Comparison of ENCODE assay signal across 11 mouse cellular contexts in the genomic region with DNA sequence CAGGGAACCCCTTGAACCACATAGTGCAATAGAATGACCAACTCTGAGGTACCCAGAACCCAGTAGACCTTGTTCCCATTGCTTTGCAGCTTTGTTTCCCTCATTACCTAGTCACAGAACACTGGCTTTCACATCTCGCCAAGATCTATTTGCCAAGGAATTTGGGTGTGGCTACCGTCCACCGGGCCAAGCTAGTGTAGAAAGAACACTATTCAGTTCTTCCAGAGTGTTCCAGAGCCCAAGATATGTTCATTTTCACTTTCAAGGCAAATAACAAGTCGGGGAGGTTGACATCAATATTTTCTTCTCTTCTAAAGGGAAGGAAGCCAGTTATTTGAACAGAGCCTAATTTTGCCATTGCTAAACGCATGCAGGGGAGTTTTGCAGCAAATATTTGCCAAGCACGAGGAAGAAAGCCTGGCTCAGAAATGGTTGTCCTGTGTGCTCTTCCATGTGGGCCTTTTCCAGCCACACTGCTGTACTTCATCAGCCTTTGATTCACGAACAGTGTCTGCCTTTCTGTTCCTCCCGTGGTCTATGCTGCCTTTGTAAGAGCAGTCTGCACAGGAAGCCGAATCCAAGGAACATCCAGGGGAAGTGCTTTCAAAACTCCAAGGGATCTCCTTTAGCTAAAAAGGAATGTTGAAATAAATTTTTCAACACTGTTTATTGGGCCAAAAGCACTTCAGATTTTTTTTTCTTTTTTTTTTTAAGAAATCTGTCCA. TPM values are rescaled to one million over a fixed set of nuclear protein-coding genes. Genes with fewer than 3 reads are reported as not detected.
DNase-seq lines count a peak whose midpoint lies in the region; ATAC-seq lines count a peak whose summit lies in the region.
"Had no signal": no experiment of that assay in that cellular context is flagged by ENCODE, and none has a peak within 500 bp of the region (broad histone marks: within the 10 kb centered on the region; RNA-seq: fewer than 3 reads in every experiment).

No protein-coding gene starts in this region.

- no peak overlapping the region for H3K9ac ChIP-seq in heart, embryonic 11.5 days (ENCODE audit: low read depth, low read length)
- H3K9ac ChIP-seq in midbrain, embryonic 15.5 days: no peak overlapping the region
- H3K9ac ChIP-seq in midbrain, embryonic 13.5 days (replicated peaks): no peak overlapping the region
- no peak overlapping the region for H3K9ac ChIP-seq in forebrain, embryonic 14.5 days (ENCODE audit: low read length)

- intact Hi-C loops in gastrocnemius, postnatal 14 days (cut with DNase I; ENCODE audit: low total_unique reads): no loop called here

- peak; percentile 81 to 91 for DNase-seq in heart, adult 18-20 months
- DNase-seq in gastrocnemius, postnatal 14 days: peak; percentile 39
- peak; percentile 80 for DNase-seq in lung, postnatal 25 days (ENCODE audit: low spot score)
- no peak for DNase-seq in adrenal gland, adult 8-10 months
- DNase-seq in forebrain, embryonic 14.5 days (ENCODE audit: low spot score): no peak
- DNase-seq: cerebellum, postnatal 36 days; retina, postnatal 1 day; thymus, adult 2 months had no signal

- H3K27ac ChIP-seq in heart, embryonic 11.5 days (ENCODE audit: low read depth, low read length): no peak overlapping the region
- 0 out of 2 replicates have a peak overlapping the region, but pooled peaks have one; percentile 37 for H3K27ac ChIP-seq in midbrain, embryonic 15.5 days
- no peak overlapping the region for H3K27ac ChIP-seq in midbrain, embryonic 13.5 days
- H3K27ac ChIP-seq in forebrain, embryonic 14.5 days (ENCODE audit: low read depth, low read length): no peak overlapping the region

- no peaks in the 10 kb centered on the region for H3K27me3 ChIP-seq in heart, embryonic 11.5 days (ENCODE audit: control insufficient read depth, insufficient read depth, low read length)
- no peaks in the 10 kb centered on the region for H3K27me3 ChIP-seq in midbrain, embryonic 15.5 days (replicated peaks)
- H3K27me3 ChIP-seq in midbrain, embryonic 13.5 days: no peaks in the 10 kb centered on the region
- no peaks in the 10 kb centered on the region for H3K27me3 ChIP-seq in forebrain, embryonic 14.5 days (replicated peaks; ENCODE audit: control insufficient read depth, insufficient read depth, low read length)

- no peaks in the 10 kb centered on the region for H3K9me3 ChIP-seq in heart, embryonic 11.5 days (replicated peaks; ENCODE audit: control insufficient read depth, low read length)
- no peaks in the 10 kb centered on the region for H3K9me3 ChIP-seq in midbrain, embryonic 15.5 days
- no peaks in the 10 kb centered on the region for H3K9me3 ChIP-seq in midbrain, embryonic 13.5 days
- no peaks in the 10 kb centered on the region for H3K9me3 ChIP-seq in forebrain, embryonic 14.5 days (replicated peaks; ENCODE audit: control insufficient read depth, low read length)

- ATAC-seq in heart, embryonic 11.5 days (replicated peaks; ENCODE audit: insufficient number of reproducible peaks, low FRiP score, low TSS enrichment): no peak
- no peak for ATAC-seq in midbrain, embryonic 15.5 days (replicated peaks)
- no peak for ATAC-seq in midbrain, embryonic 13.5 days
- ATAC-seq in forebrain, embryonic 14.5 days: no peak

- H3K4me2 ChIP-seq in heart, embryonic 11.5 days: no peak overlapping the region
- no peak overlapping the region for H3K4me2 ChIP-seq in midbrain, embryonic 15.5 days
- no peak overlapping the region for H3K4me2 ChIP-seq in midbrain, embryonic 13.5 days (replicated peaks)
- no peak overlapping the region for H3K4me2 ChIP-seq in forebrain, embryonic 14.5 days (ENCODE audit: low read length)

- WGBS in heart, embryonic 11.5 days (ENCODE audit: insufficient replicate concordance): 68% methylated on average over 9 of the region's 9 CpGs
- 73% methylated on average over 9 of the region's 9 CpGs for whole genome bisulfite sequencing in midbrain, embryonic 15.5 days
- 77% methylated on average over 9 of the region's 9 CpGs for WGBS in midbrain, embryonic 13.5 days
- WGBS in forebrain, embryonic 14.5 days: 74% methylated on average over 9 of the region's 9 CpGs

- H3K4me1 ChIP-seq in heart, embryonic 11.5 days (ENCODE audit: control insufficient read depth, insufficient read depth, low read length): peaks cover 11% of the 10 kb centered on the region; the same call in 1 of the 2 replicates
- H3K4me1 ChIP-seq in midbrain, embryonic 15.5 days: peaks cover 28% of the 10 kb centered on the region
- peaks cover 26% of the 10 kb centered on the region for H3K4me1 ChIP-seq in midbrain, embryonic 13.5 days (replicated peaks)
- H3K4me1 ChIP-seq in forebrain, embryonic 14.5 days (ENCODE audit: control insufficient read depth, insufficient read depth, low read length): peaks cover 18% of the 10 kb centered on the region

- no peak overlapping the region for H3K4me3 ChIP-seq in heart, embryonic 11.5 days (ENCODE audit: low read depth, low read length)
- H3K4me3 ChIP-seq in midbrain, embryonic 15.5 days: no peak overlapping the region
- no peak overlapping the region for H3K4me3 ChIP-seq in midbrain, embryonic 13.5 days (replicated peaks)
- H3K4me3 ChIP-seq in forebrain, embryonic 14.5 days (ENCODE audit: low read depth, low read length): no peak overlapping the region

- H3K36me3 ChIP-seq in heart, embryonic 11.5 days (ENCODE audit: control insufficient read depth, insufficient read depth, low read length): no peaks in the 10 kb centered on the region
- H3K36me3 ChIP-seq in midbrain, embryonic 15.5 days (replicated peaks): no peaks in the 10 kb centered on the region
- H3K36me3 ChIP-seq in midbrain, embryonic 13.5 days: no peaks in the 10 kb centered on the region
- no peaks in the 10 kb centered on the region for H3K36me3 ChIP-seq in forebrain, embryonic 14.5 days (ENCODE audit: control insufficient read depth, insufficient read depth, low read length)

RNA-seq across cellular contexts. Expression of a gene that starts 6.4 kb away (rescaled TPM):
- 10 to 100 TPM; 51.0 to 70.1 TPM for total RNA-seq in heart, adult 18-20 months (2021)
- 96.2 and 112 TPM in 2 replicates for polyA plus RNA-seq in heart, embryonic 11.5 days (2014; fragmentation: Nextera tagmentation; extraction: Ambion mirVana)
- 3,188 and 3,263 TPM in 2 replicates for polyA plus RNA-seq in midbrain, embryonic 15.5 days (2015; fragmentation: Nextera tagmentation; extraction: Ambion mirVana)
- 1,655 and 1,711 TPM in 2 replicates for polyA plus RNA-seq in midbrain, embryonic 13.5 days (2015; fragmentation: Nextera tagmentation; extraction: Ambion mirVana)
- total RNA-seq in gastrocnemius, postnatal 14 days (2021): 10 to 100 TPM; 19.3 to 24.4 TPM
- total RNA-seq in adrenal gland, adult 8-10 months (2022): 10 to 100 TPM; 21.4 to 34.1 (median 28.2) TPM
- polyA plus RNA-seq in forebrain, embryonic 14.5 days (2014; fragmentation: Nextera tagmentation; extraction: Ambion mirVana): 1,376 and 1,776 TPM in 2 replicates

RNA-seq across cellular contexts. Expression of a gene that starts 46.1 kb away (rescaled TPM):
- 1 to 10 TPM; 4.8 to 8.6 TPM for total RNA-seq in heart, adult 18-20 months (2021)
- 25.2 and 35.0 TPM in 2 replicates for polyA plus RNA-seq in heart, embryonic 11.5 days (2014; fragmentation: Nextera tagmentation; extraction: Ambion mirVana)
- polyA plus RNA-seq in midbrain, embryonic 15.5 days (2015; fragmentation: Nextera tagmentation; extraction: Ambion mirVana): 1,126 and 1,130 TPM in 2 replicates
- 833 and 846 TPM in 2 replicates for polyA plus RNA-seq in midbrain, embryonic 13.5 days (2015; fragmentation: Nextera tagmentation; extraction: Ambion mirVana)
- 1 to 10 TPM; 5.8 to 7.5 TPM for total RNA-seq in gastrocnemius, postnatal 14 days (2021)
- 1 to 10 TPM in 3 of 4 experiments, under 1 TPM in 1; 0.81 to 3.5 (median 1.5) TPM for total RNA-seq in adrenal gland, adult 8-10 months (2022)
- 670 and 797 TPM in 2 replicates for polyA plus RNA-seq in forebrain, embryonic 14.5 days (2014; fragmentation: Nextera tagmentation; extraction: Ambion mirVana)

RNA-seq across cellular contexts. Expression of a gene that starts 46.8 kb away (rescaled TPM):
- total RNA-seq in heart, adult 18-20 months (2021): 10 to 100 TPM; 32.7 to 37.2 TPM
- 42.4 and 44.8 TPM in 2 replicates for polyA plus RNA-seq in heart, embryonic 11.5 days (2014; fragmentation: Nextera tagmentation; extraction: Ambion mirVana)
- polyA plus RNA-seq in midbrain, embryonic 15.5 days (2015; fragmentation: Nextera tagmentation; extraction: Ambion mirVana): 35.4 and 36.8 TPM in 2 replicates
- 31.6 and 36.8 TPM in 2 replicates for polyA plus RNA-seq in midbrain, embryonic 13.5 days (2015; fragmentation: Nextera tagmentation; extraction: Ambion mirVana)
- total RNA-seq in gastrocnemius, postnatal 14 days (2021): 10 to 100 TPM; 22.7 to 26.7 TPM
- 100 to 1,000 TPM in 2 of 4 experiments, 10 to 100 TPM in 2; 91.3 to 124 (median 102) TPM for total RNA-seq in adrenal gland, adult 8-10 months (2022)
- polyA plus RNA-seq in forebrain, embryonic 14.5 days (2014; fragmentation: Nextera tagmentation; extraction: Ambion mirVana): 35.1 and 36.2 TPM in 2 replicates

Comparison
In these comparisons a context has a peak if more than half of its experiments do, and no peak if none do; other contexts are left out.
1. DNase-seq: peak in heart, adult 18-20 months (2 of 2), gastrocnemius, postnatal 14 days (single experiment) and lung, postnatal 25 days (single experiment); none in adrenal gland, adult 8-10 months (single experiment) and forebrain, embryonic 14.5 days (single experiment).
2. RNA of a gene that starts 6.4 kb away (polyA plus RNA-seq): 3,188 to 3,263 TPM in midbrain, embryonic 15.5 days, 1,655 to 1,711 TPM in midbrain, embryonic 13.5 days and 1,376 to 1,776 TPM in forebrain, embryonic 14.5 days; 96.2 to 112 TPM in heart, embryonic 11.5 days; every median in the first group is over 10 times any median in the second.
3. RNA of a gene that starts 46.1 kb away (polyA plus RNA-seq): 1,126 to 1,130 TPM in midbrain, embryonic 15.5 days, 833 to 846 TPM in midbrain, embryonic 13.5 days and 670 to 797 TPM in forebrain, embryonic 14.5 days; 25.2 to 35.0 TPM in heart, embryonic 11.5 days; every median in the first group is over 10 times any median in the second.